Mouse (Mus musculus): ENCODE measurements around the gene Golm1.

DNA sequence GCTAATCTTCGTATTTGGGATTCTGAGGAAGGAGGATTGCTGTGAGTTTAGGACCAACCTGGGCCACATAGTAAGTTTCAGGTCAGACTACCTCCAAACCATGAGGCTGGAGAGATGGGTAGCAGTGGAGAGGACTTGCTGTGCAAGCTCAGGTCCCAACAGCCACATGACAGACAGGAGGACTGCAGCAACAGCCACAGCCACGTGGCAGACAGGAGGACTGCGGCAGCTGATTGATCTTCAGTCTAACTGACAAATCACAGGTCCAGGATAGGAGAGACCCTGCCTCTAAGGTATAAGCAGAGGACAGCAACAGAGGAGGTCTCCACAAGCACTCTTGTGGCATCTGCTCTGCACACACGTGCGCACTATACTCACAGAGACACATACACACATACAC lies 17.8 kb downstream of the Golm1 start:
- TF ChIP-seq CTCF (IDR thresholded peaks at IDR 0.05) (no peak), EP300 (IDR thresholded peaks at IDR 0.05; ENCODE audit: insufficient read depth, low read depth, low read length) (no peak)
